Comparison of ENCODE assay signal across 8 mouse cellular contexts in the genomic region with DNA sequence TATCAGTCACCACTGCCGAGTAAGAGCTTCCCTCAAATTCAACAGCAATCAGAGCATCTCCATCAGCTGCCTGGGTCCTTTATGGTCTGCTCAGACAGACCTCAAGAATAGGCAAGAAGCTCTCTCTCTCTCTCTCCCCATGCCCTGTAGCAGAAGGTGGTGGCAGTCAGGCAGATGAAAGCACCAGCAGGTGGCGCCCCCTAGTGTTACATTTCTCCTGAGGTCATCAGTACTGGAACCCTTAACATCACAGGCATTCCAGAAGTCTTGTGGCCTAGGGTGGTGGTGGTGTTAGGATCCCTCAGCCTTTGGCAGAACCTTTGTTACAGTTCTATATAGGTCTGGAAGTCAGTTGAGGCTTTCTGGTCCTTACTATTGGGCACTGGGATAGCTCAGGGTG. TPM values are rescaled to one million over a fixed set of nuclear protein-coding genes. Genes with fewer than 3 reads are reported as not detected.
DNase-seq lines count a peak whose midpoint lies in the region; ATAC-seq and TF ChIP-seq lines count a peak whose summit lies in the region.

No protein-coding gene starts in this region.

- DNase-seq in forebrain, postnatal 0 days = no peak
- peak; percentile 44 for DNase-seq in midbrain, embryonic 10.5 days (ENCODE audit: low spot score)
- DNase-seq in adrenal gland, postnatal 25 days = peak; percentile 46
- DNase-seq in kidney, postnatal 14 days = peak; percentile 49
- peak; percentile 57 for DNase-seq in naive thymus-derived CD4-positive, alpha-beta T cell, adult 2 months (ENCODE audit: low read depth)

- peaks cover 3% of the 10 kb centered on the region; the same call in 1 of the 2 replicates for H3K4me1 ChIP-seq in forebrain, postnatal 0 days (ENCODE audit: insufficient read depth)
- peaks cover 4% of the 10 kb centered on the region; the same call in 1 of the 2 replicates for H3K4me1 ChIP-seq in forebrain, embryonic 13.5 days
- peaks cover 16% of the 10 kb centered on the region for H3K4me1 ChIP-seq in midbrain, embryonic 10.5 days
- peaks cover 8% of the 10 kb centered on the region for H3K4me1 ChIP-seq in midbrain, embryonic 13.5 days (replicated peaks)

- no peak overlapping the region for H3K4me2 ChIP-seq in forebrain, postnatal 0 days (ENCODE audit: low read depth)
- no peak overlapping the region for H3K4me2 ChIP-seq in forebrain, embryonic 13.5 days
- H3K4me2 ChIP-seq in midbrain, embryonic 13.5 days (replicated peaks) = no peak overlapping the region

- no peaks in the 10 kb centered on the region for H3K27me3 ChIP-seq in forebrain, postnatal 0 days (ENCODE audit: insufficient read depth, low read length)
- no peaks in the 10 kb centered on the region for H3K27me3 ChIP-seq in forebrain, embryonic 13.5 days
- no peaks in the 10 kb centered on the region for H3K27me3 ChIP-seq in midbrain, embryonic 10.5 days (ENCODE audit: low read depth, poor library complexity, severe bottlenecking)
- H3K27me3 ChIP-seq in midbrain, embryonic 13.5 days = no peaks in the 10 kb centered on the region

- no peaks in the 10 kb centered on the region for H3K9me3 ChIP-seq in forebrain, postnatal 0 days (ENCODE audit: low read length)
- H3K9me3 ChIP-seq in forebrain, embryonic 13.5 days (replicated peaks) = no peaks in the 10 kb centered on the region
- H3K9me3 ChIP-seq in midbrain, embryonic 10.5 days (replicated peaks) = no peaks in the 10 kb centered on the region
- H3K9me3 ChIP-seq in midbrain, embryonic 13.5 days = no peaks in the 10 kb centered on the region

- H3K36me3 ChIP-seq in forebrain, postnatal 0 days (ENCODE audit: insufficient read depth) = no peaks in the 10 kb centered on the region
- H3K36me3 ChIP-seq in forebrain, embryonic 13.5 days (ENCODE audit: poor library complexity, severe bottlenecking) = no peaks in the 10 kb centered on the region
- H3K36me3 ChIP-seq in midbrain, embryonic 10.5 days = no peaks in the 10 kb centered on the region
- H3K36me3 ChIP-seq in midbrain, embryonic 13.5 days = no peaks in the 10 kb centered on the region

- TF ChIP-seq CTCF in forebrain, postnatal 0 days (IDR thresholded peaks at IDR 0.05; ENCODE audit: low read depth) = peak; percentile 59

- WGBS in forebrain, postnatal 0 days = 40% methylated on average over 2 of the region's 2 CpGs
- WGBS in forebrain, embryonic 13.5 days = 44% methylated on average over 2 of the region's 2 CpGs
- WGBS in midbrain, embryonic 10.5 days = 39% methylated on average over 2 of the region's 2 CpGs
- WGBS in midbrain, embryonic 13.5 days = 32% methylated on average over 2 of the region's 2 CpGs

- no peak overlapping the region for H3K27ac ChIP-seq in forebrain, postnatal 0 days (ENCODE audit: low read depth, low read length)
- H3K27ac ChIP-seq in forebrain, embryonic 13.5 days = no peak overlapping the region
- H3K27ac ChIP-seq in midbrain, embryonic 10.5 days (replicated peaks) = no peak overlapping the region
- no peak overlapping the region for H3K27ac ChIP-seq in midbrain, embryonic 13.5 days

- no peak overlapping the region for H3K4me3 ChIP-seq in forebrain, postnatal 0 days (ENCODE audit: low read depth, low read length)
- H3K4me3 ChIP-seq in forebrain, embryonic 13.5 days = no peak overlapping the region
- H3K4me3 ChIP-seq in midbrain, embryonic 10.5 days = no peak overlapping the region
- H3K4me3 ChIP-seq in midbrain, embryonic 13.5 days (replicated peaks) = no peak overlapping the region

- no peak for ATAC-seq in forebrain, postnatal 0 days
- no peak for ATAC-seq in forebrain, embryonic 13.5 days
- no peak for ATAC-seq in midbrain, embryonic 13.5 days
- ATAC-seq in inflammation-experienced regulatory T-cells, adult 6 months = no peak

- H3K9ac ChIP-seq in forebrain, postnatal 0 days = no peak overlapping the region
- H3K9ac ChIP-seq in forebrain, embryonic 13.5 days = no peak overlapping the region
- no peak overlapping the region for H3K9ac ChIP-seq in midbrain, embryonic 13.5 days (replicated peaks)

RNA-seq across cellular contexts. Expression of a gene that starts 4.8 kb away (rescaled TPM):
- 21.2 and 24.2 TPM in 2 replicates for total RNA-seq in forebrain, postnatal 0 days (2014; rRNA removed)
- polyA plus RNA-seq in forebrain, postnatal 0 days (2015; fragmentation: Nextera tagmentation; extraction: Ambion mirVana) = 20.1 and 21.4 TPM in 2 replicates
- 7.6 and 9.1 TPM in 2 replicates for polyA plus RNA-seq in forebrain, embryonic 13.5 days (2015; fragmentation: Nextera tagmentation; extraction: Ambion mirVana)
- 10.1 and 13.1 TPM in 2 replicates for polyA plus RNA-seq in midbrain, embryonic 10.5 days (2016; fragmentation: Nextera tagmentation; extraction: Ambion mirVana)
- polyA plus RNA-seq in midbrain, embryonic 13.5 days (2015; fragmentation: Nextera tagmentation; extraction: Ambion mirVana) = 12.6 and 13.3 TPM in 2 replicates
- total RNA-seq in adrenal gland, postnatal 25 days (2021) = 10.3 and 12.8 TPM in 2 replicates
- under 1 TPM in 2 of 3 experiments, not detected in 1; 0.48 to 0.74 TPM for polyA plus RNA-seq in inflammation-experienced regulatory T-cells, adult 6 months (2017; shearing (Covaris generic))

RNA-seq across cellular contexts. Expression of a gene that starts 43.6 kb away (rescaled TPM):
- total RNA-seq in forebrain, postnatal 0 days (2014; rRNA removed) = 159 and 199 TPM in 2 replicates
- 210 and 211 TPM in 2 replicates for polyA plus RNA-seq in forebrain, postnatal 0 days (2015; fragmentation: Nextera tagmentation; extraction: Ambion mirVana)
- polyA plus RNA-seq in forebrain, embryonic 13.5 days (2015; fragmentation: Nextera tagmentation; extraction: Ambion mirVana) = 108 and 121 TPM in 2 replicates
- 91.4 and 106 TPM in 2 replicates for polyA plus RNA-seq in midbrain, embryonic 10.5 days (2016; fragmentation: Nextera tagmentation; extraction: Ambion mirVana)
- polyA plus RNA-seq in midbrain, embryonic 13.5 days (2015; fragmentation: Nextera tagmentation; extraction: Ambion mirVana) = 121 and 126 TPM in 2 replicates
- 22.1 and 23.8 TPM in 2 replicates for total RNA-seq in adrenal gland, postnatal 25 days (2021)
- polyA plus RNA-seq in inflammation-experienced regulatory T-cells, adult 6 months (2017; shearing (Covaris generic)) = 1 to 10 TPM; 3.0 to 5.3 (median 3.6) TPM

Comparison
In these comparisons a context has a peak if more than half of its experiments do, and no peak if none do; other contexts are left out.
1. RNA of a gene that starts 43.6 kb away (polyA plus RNA-seq): 210 to 211 TPM in forebrain, postnatal 0 days, 121 to 126 TPM in midbrain, embryonic 13.5 days, 108 to 121 TPM in forebrain, embryonic 13.5 days and 91.4 to 106 TPM in midbrain, embryonic 10.5 days; 3.0 to 5.3 TPM in inflammation-experienced regulatory T-cells, adult 6 months; every median in the first group is over 10 times any median in the second.